In the genomic region with DNA sequence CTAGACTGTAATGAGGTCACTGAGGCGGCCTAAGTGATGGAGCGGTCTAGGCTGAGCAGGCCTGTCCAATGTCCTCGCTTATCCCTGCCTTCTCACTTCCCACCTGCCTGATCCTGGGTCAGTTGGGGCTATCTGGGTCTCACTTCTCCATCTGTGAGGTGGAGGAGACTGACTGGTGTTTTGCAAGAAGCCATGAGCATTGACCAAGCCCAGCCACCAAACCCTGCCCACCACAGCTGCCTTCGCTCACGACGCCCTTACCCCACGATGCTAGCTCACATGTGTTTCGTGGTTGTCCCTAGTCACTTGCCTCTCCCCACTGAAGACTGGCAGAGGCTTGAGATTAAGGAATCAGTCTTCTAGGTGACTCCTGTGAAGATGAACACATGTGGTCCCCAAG, we compare ENCODE assay signal across 14 mouse cellular contexts.
"Had no signal": no experiment of that assay in that cellular context is flagged by ENCODE, and none has a peak within 500 bp of the region (broad histone marks: within the 10 kb centered on the region; RNA-seq: fewer than 3 reads in every experiment).

No protein-coding gene starts in this region.

- ATAC-seq: hindbrain, embryonic 16.5 days; inflammation-experienced regulatory T-cells, adult 6 months; intestine, embryonic 15.5 days; intestine, postnatal 0 days had no signal

- DNase-seq: gastrocnemius, postnatal 14 days; gastrocnemius, postnatal 36 days; heart, adult 18-20 months; heart, postnatal 10 days; heart, postnatal 4 days; kidney, adult 18-20 months; kidney, adult 8-10 months; kidney, postnatal 10 days; kidney, postnatal 4 days; liver had no signal
